Mouse (Mus musculus) Patski (cell line): ENCODE data around the gene Kcnq5. TPM values are rescaled to one million over a fixed set of nuclear protein-coding genes. Genes with fewer than 3 reads are reported as not detected.
A peak's percentile ranks its signal among the peaks of the same experiment; 100 is the strongest.
"Not testable (repeated sequence)": the region's sequence is repeated elsewhere in the genome, so short reads cannot be mapped to it uniquely, and the experiment has no call there.

ENCODE experiments used
- ATAC-seq: fragments of 100-300 bp; one replicate; pipeline ENCODE4 v1.8.0; 2021
- CTCF ChIA-PET: fragments of 350-600 bp; sonication (Branson Sonifier 250); formaldehyde crosslinking; loops from one replicate; lab custom pipeline; 2022; ENCODE audit warnings: inconsistent platforms; lab: Charles Lee
- POLR2A ChIA-PET: fragments of 350-600 bp; sonication (Branson Sonifier 250); formaldehyde crosslinking; loops from one replicate; lab custom pipeline; 2022; ENCODE audit warnings: antibody characterized with exemption, inconsistent platforms; lab: Charles Lee
- DNase-seq: peaks from one replicate; pipeline ENCODE4 v3.0.0-alpha.2; 2011; ENCODE audit warnings: low read depth, low spot score
- H3K27me3 ChIP-seq: fragments of 371-371 bp; one replicate; pipeline ENCODE4 v1.5.1; 2021
- CTCF ChIP-seq: fragments of 100-300 bp; IDR thresholded peaks from one replicate; pipeline ENCODE4 v1.5.1; 2021
- in situ Hi-C: fragments of 300-500 bp; cut with MboI; formaldehyde crosslinking; loops from 3 replicates; pipeline ENCODE4 v1.11.1; 2018; ENCODE audit warnings: low pct_unique_long_range_greater_than_20kb, mixed read lengths
- polyA plus RNA-seq: library from polyadenylated mRNA; unstranded; gene quantifications from one replicate; pipeline ENCODE4 v1.2.3, GENCODE M21; 2021

Kcnq5 gene
- polyA plus RNA-seq, 1 experiment from 2014 or later = 0.95 TPM

- no peaks in the 10 kb centered on the region for H3K27me3 ChIP-seq
- DNase-seq (no peak), ATAC-seq (no peak)
- ChIA-PET CTCF (no interaction called here), POLR2A (no interaction called here)
- TF ChIP-seq CTCF = no peak
- in situ Hi-C loops = no loop called here
Measured at GRCm38 (mm10) chr1:21428079-21428478, 533.7 kb downstream of the Kcnq5 start.

GRCm38 (mm10) chr1:21425654-21426053, 536.1 kb downstream of the Kcnq5 start:
- DNase-seq (no peak), ATAC-seq (no peak)
- H3K27me3 ChIP-seq = no peaks in the 10 kb centered on the region
- TF ChIP-seq CTCF = no peak
- in situ Hi-C loops = no loop called here
- CTCF ChIA-PET = no interaction called here
- POLR2A ChIA-PET = no interaction called here

- in situ Hi-C loops = loop anchor here (25.0 kb wide), 1 partner anchor 1068 kb away; no protein-coding TSS in a partner anchor
- ATAC-seq (no peak), DNase-seq (no peak)
- no peaks in the 10 kb centered on the region for H3K27me3 ChIP-seq
- TF ChIP-seq CTCF = peak; percentile 29
- POLR2A ChIA-PET = no interaction called here
- CTCF ChIA-PET = interaction anchor here (1.2 kb wide), 1 partner anchor 14 kb away, joined by 3 read pairs; no protein-coding TSS in a partner anchor
Measured at GRCm38 (mm10) chr1:21419370-21419769, 542.4 kb downstream of the Kcnq5 start.

GRCm38 (mm10) chr1:21412197-21412555, 549.6 kb downstream of the Kcnq5 start:
- ATAC-seq (no peak), DNase-seq (no peak)
- H3K27me3 ChIP-seq = peaks cover 4% of the 10 kb centered on the region
- in situ Hi-C loops = loop anchor here (5.0 to 25.0 kb wide), 2 partner anchors 855 to 1075 kb away; no protein-coding TSS in a partner anchor
- no peak for TF ChIP-seq CTCF
- ChIA-PET POLR2A (no interaction called here), CTCF (interaction anchor here (2.0 kb wide), 1 partner anchor 856 kb away, joined by 6 read pairs; no protein-coding TSS in a partner anchor)

GRCm38 (mm10) chr1:21411331-21412196, 550.2 kb downstream of the Kcnq5 start:
- peak; percentile 84 for TF ChIP-seq CTCF
- ChIA-PET POLR2A (interaction anchor here (0.6 kb wide), 1 partner anchor 26 kb away, joined by 5 read pairs; no protein-coding TSS in a partner anchor), CTCF (interaction anchor here (0.7 to 2.0 kb wide), 4 partner anchors 548 to 857 kb away, joined by 3 to 6 read pairs (median 4); no protein-coding TSS in a partner anchor)
- peak; percentile 90 for ATAC-seq
- in situ Hi-C loops = loop anchor here (5.0 to 25.0 kb wide), 2 partner anchors 856 to 1076 kb away; no protein-coding TSS in a partner anchor
- peak; percentile 44 for DNase-seq
- peaks cover 4% of the 10 kb centered on the region for H3K27me3 ChIP-seq

GRCm38 (mm10) chr1:21407266-21407665, 554.5 kb downstream of the Kcnq5 start:
- ATAC-seq (no peak), DNase-seq (no peak)
- TF ChIP-seq CTCF = no peak
- ChIA-PET POLR2A (no interaction called here), CTCF (interaction anchor here (0.9 to 1.2 kb wide), 2 partner anchors 17 to 855 kb away, joined by 3 read pairs; no protein-coding TSS in a partner anchor)
- peaks cover 8% of the 10 kb centered on the region for H3K27me3 ChIP-seq
- in situ Hi-C loops = loop anchor here (5.0 to 25.0 kb wide), 2 partner anchors 565 to 1080 kb away; no protein-coding TSS in a partner anchor

GRCm38 (mm10) chr1:21402804-21403203, 558.9 kb downstream of the Kcnq5 start:
- ATAC-seq (no peak), DNase-seq (no peak)
- POLR2A ChIA-PET = no interaction called here
- peaks cover 22% of the 10 kb centered on the region for H3K27me3 ChIP-seq
- no peak for TF ChIP-seq CTCF
- CTCF ChIA-PET = no interaction called here
- in situ Hi-C loops = loop anchor here (25.0 kb wide), 1 partner anchor 1084 kb away; no protein-coding TSS in a partner anchor

GRCm38 (mm10) chr1:21391138-21391671, 570.5 kb downstream of the Kcnq5 start:
- no peak for ATAC-seq
- no peak for DNase-seq
- ChIA-PET POLR2A (no interaction called here), CTCF (no interaction called here)
- in situ Hi-C loops = no loop called here
- TF ChIP-seq CTCF = no peak
- peaks cover 7% of the 10 kb centered on the region for H3K27me3 ChIP-seq

GRCm38 (mm10) chr1:21383256-21383655, 578.5 kb downstream of the Kcnq5 start, which contains the start of gene Khdc1b:
Gene Khdc1b, plus strand, starts transcription at chr1:21383556.
- no peak for ATAC-seq
- CTCF ChIA-PET = no interaction called here

GRCm38 (mm10) chr1:21368031-21368430, 593.7 kb downstream of the Kcnq5 start, which contains the start of gene Khdc1c:
Gene Khdc1c, plus strand, starts transcription at chr1:21368331.
- DNase-seq, POLR2A ChIA-PET, ATAC-seq, CTCF ChIA-PET, H3K27me3 ChIP-seq, in situ Hi-C loops: not testable (repeated sequence)

More at GRCm38 (mm10) chr1:21383256-21383655, 578.5 kb downstream of the Kcnq5 start, which contains the start of gene Khdc1b:
- in situ Hi-C loops = no loop called here
- DNase-seq = no peak
- no peak for TF ChIP-seq CTCF
- POLR2A ChIA-PET = no interaction called here
- H3K27me3 ChIP-seq = no peaks in the 10 kb centered on the region
